7 mouse cellular contexts compared by ENCODE assay signal in the genomic region with DNA sequence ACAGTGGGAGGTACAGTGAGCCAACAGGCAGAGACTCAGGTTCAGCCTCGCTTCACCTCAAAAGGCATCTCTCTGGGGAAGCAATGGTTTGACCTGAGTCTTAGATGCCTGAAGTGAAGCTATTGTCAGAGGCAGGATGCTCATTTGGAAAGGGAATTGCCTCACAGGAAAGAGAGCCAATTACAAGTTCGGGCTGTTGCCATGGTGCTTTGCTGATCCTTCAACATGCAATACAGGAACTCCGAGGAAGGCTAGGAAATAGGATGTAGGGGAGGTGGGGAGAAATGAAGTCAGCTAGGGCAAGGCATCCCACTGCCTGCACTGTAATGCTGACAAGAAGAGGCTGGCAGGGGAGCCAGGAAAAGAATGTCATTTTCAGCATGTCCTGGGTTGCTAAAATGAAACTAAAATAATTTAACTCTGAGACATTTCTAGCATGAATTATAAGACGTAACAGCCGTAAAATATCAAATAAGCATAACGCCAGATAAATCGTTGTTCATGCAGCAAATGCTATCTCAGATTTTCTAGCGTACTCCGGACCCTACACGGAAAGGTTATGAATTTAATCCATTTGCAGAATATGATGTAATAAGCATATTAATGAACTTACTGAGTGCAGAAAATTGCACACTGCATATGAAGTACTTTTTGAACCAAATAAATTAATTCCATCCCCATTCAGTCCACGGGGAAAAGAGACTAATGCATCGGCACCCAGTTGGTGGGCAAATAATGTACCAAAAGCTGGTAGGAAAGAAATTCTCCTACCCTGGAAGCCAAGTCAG.
A peak's percentile ranks its signal among the peaks of the same experiment; 100 is the strongest.
DNase-seq lines count a peak whose midpoint lies in the region; ATAC-seq lines count a peak whose summit lies in the region.

No protein-coding gene starts in this region.

- H3K27ac ChIP-seq in brown adipose tissue, adult 24 weeks (replicated peaks; ENCODE audit: low read depth, low read length), result peak overlapping the region; percentile 88
- peak overlapping the region; percentile 44; the same call in 1 of the 2 replicates for H3K27ac ChIP-seq in embryonic facial prominence, embryonic 13.5 days
- no peak overlapping the region for H3K27ac ChIP-seq in heart, embryonic 15.5 days
- H3K27ac ChIP-seq in kidney, embryonic 15.5 days, result 0 out of 2 replicates have a peak overlapping the region, but pooled peaks have one; percentile 30
- no peak overlapping the region for H3K27ac ChIP-seq in liver, embryonic 11.5 days (ENCODE audit: low read depth, low read length)

- H3K4me2 ChIP-seq in embryonic facial prominence, embryonic 13.5 days, result peak overlapping the region; percentile 62
- peak overlapping the region; percentile 54 for H3K4me2 ChIP-seq in heart, embryonic 15.5 days
- H3K4me2 ChIP-seq in kidney, embryonic 15.5 days, result peak overlapping the region; percentile 57
- peak overlapping the region; percentile 8; the same call in 1 of the 2 replicates for H3K4me2 ChIP-seq in liver, embryonic 11.5 days

- no peaks in the 10 kb centered on the region for H3K36me3 ChIP-seq in embryonic facial prominence, embryonic 13.5 days
- H3K36me3 ChIP-seq in heart, embryonic 15.5 days, result no peaks in the 10 kb centered on the region; the same call in 1 of the 2 replicates
- no peaks in the 10 kb centered on the region for H3K36me3 ChIP-seq in kidney, embryonic 15.5 days
- H3K36me3 ChIP-seq in liver, embryonic 11.5 days (ENCODE audit: control insufficient read depth, insufficient read depth, low read length), result no peaks in the 10 kb centered on the region

- no peak for ATAC-seq in embryonic facial prominence, embryonic 13.5 days (ENCODE audit: insufficient number of reproducible peaks, insufficient read depth, low FRiP score, low TSS enrichment, low read depth)
- peak; percentile 43; the same call in 1 of the 2 replicates for ATAC-seq in heart, embryonic 15.5 days (replicated peaks; ENCODE audit: insufficient number of reproducible peaks, insufficient read depth, low FRiP score, low read depth)
- ATAC-seq in kidney, embryonic 15.5 days (replicated peaks; ENCODE audit: low FRiP score), result no peak
- ATAC-seq in liver, embryonic 11.5 days (replicated peaks; ENCODE audit: low FRiP score), result no peak
- 0 out of 2 replicates have a peak, but pooled peaks have one; percentile 14 for ATAC-seq in monocyte, adult 5-6 weeks (replicated peaks; ENCODE audit: insufficient number of reproducible peaks, low FRiP score, low TSS enrichment, poor library complexity, severe bottlenecking)

- DNase-seq in liver, embryonic 11.5 days (ENCODE audit: low spot score), result no peak
- DNase-seq in urinary bladder, postnatal 10 days (ENCODE audit: low spot score), result no peak

- H3K27me3 ChIP-seq in embryonic facial prominence, embryonic 13.5 days, result no peaks in the 10 kb centered on the region
- H3K27me3 ChIP-seq in heart, embryonic 15.5 days, result no peaks in the 10 kb centered on the region
- H3K27me3 ChIP-seq in kidney, embryonic 15.5 days, result no peaks in the 10 kb centered on the region
- no peaks in the 10 kb centered on the region for H3K27me3 ChIP-seq in liver, embryonic 11.5 days (replicated peaks; ENCODE audit: control insufficient read depth, insufficient read depth, low read length)

- no peak overlapping the region for H3K9ac ChIP-seq in embryonic facial prominence, embryonic 13.5 days
- H3K9ac ChIP-seq in heart, embryonic 15.5 days, result no peak overlapping the region
- 0 out of 2 replicates have a peak overlapping the region, but pooled peaks have one; percentile 32 for H3K9ac ChIP-seq in kidney, embryonic 15.5 days
- H3K9ac ChIP-seq in liver, embryonic 11.5 days (ENCODE audit: low read depth, low read length), result no peak overlapping the region

- WGBS in embryonic facial prominence, embryonic 13.5 days, result 20% methylated on average over 12 of the region's 12 CpGs
- 47% methylated on average over 12 of the region's 12 CpGs for whole genome bisulfite sequencing in heart, embryonic 15.5 days
- 37% methylated on average over 12 of the region's 12 CpGs for WGBS in kidney, embryonic 15.5 days
- 61% methylated on average over 12 of the region's 12 CpGs for WGBS in liver, embryonic 11.5 days

- H3K4me1 ChIP-seq in brown adipose tissue, adult 24 weeks (ENCODE audit: control insufficient read depth, insufficient read depth, insufficient read length, low read length), result peaks cover 18% of the 10 kb centered on the region
- H3K4me1 ChIP-seq in embryonic facial prominence, embryonic 13.5 days, result peaks cover 19% of the 10 kb centered on the region
- H3K4me1 ChIP-seq in heart, embryonic 15.5 days (replicated peaks), result peaks cover 25% of the 10 kb centered on the region
- peaks cover 26% of the 10 kb centered on the region for H3K4me1 ChIP-seq in kidney, embryonic 15.5 days
- H3K4me1 ChIP-seq in liver, embryonic 11.5 days (replicated peaks; ENCODE audit: control insufficient read depth, insufficient read depth, low read length), result peaks cover 2% of the 10 kb centered on the region

- H3K9me3 ChIP-seq in embryonic facial prominence, embryonic 13.5 days, result no peaks in the 10 kb centered on the region
- no peaks in the 10 kb centered on the region for H3K9me3 ChIP-seq in heart, embryonic 15.5 days (replicated peaks)
- no peaks in the 10 kb centered on the region for H3K9me3 ChIP-seq in kidney, embryonic 15.5 days (replicated peaks)
- H3K9me3 ChIP-seq in liver, embryonic 11.5 days (ENCODE audit: control insufficient read depth, low read length), result no peaks in the 10 kb centered on the region

- peak overlapping the region; percentile 50; the same call in 1 of the 2 replicates for H3K4me3 ChIP-seq in brown adipose tissue, adult 24 weeks (ENCODE audit: insufficient read depth, low read depth, low read length)
- peak overlapping the region; percentile 39 for H3K4me3 ChIP-seq in embryonic facial prominence, embryonic 13.5 days
- H3K4me3 ChIP-seq in heart, embryonic 15.5 days, result peak overlapping the region; percentile 31
- H3K4me3 ChIP-seq in kidney, embryonic 15.5 days (replicated peaks), result peak overlapping the region; percentile 40
- no peak overlapping the region for H3K4me3 ChIP-seq in liver, embryonic 11.5 days (ENCODE audit: low read depth, low read length)

Comparison
In these comparisons a context has a peak if more than half of its experiments do, and no peak if none do; other contexts are left out.
1. H3K27ac ChIP-seq: peak in brown adipose tissue, adult 24 weeks (single experiment), embryonic facial prominence, embryonic 13.5 days (single experiment) and kidney, embryonic 15.5 days (single experiment); none in heart, embryonic 15.5 days (single experiment) and liver, embryonic 11.5 days (single experiment).
2. ATAC-seq: peak in heart, embryonic 15.5 days (single experiment) and monocyte, adult 5-6 weeks (single experiment); none in embryonic facial prominence, embryonic 13.5 days (single experiment), kidney, embryonic 15.5 days (single experiment) and liver, embryonic 11.5 days (single experiment).
3. H3K4me2 ChIP-seq: peak in every context shown above with its lines; median percentile 62 in embryonic facial prominence, embryonic 13.5 days; 57 in kidney, embryonic 15.5 days; 54 in heart, embryonic 15.5 days; 8 in liver, embryonic 11.5 days.